Mouse (Mus musculus): Measurements from ENCODE around the gene Smtnl2. TPM values are rescaled to one million over a fixed set of nuclear protein-coding genes. Genes with fewer than 3 reads are reported as not detected.
A peak's percentile ranks its signal among the peaks of the same experiment; 100 is the strongest.

Gene Smtnl2
- polyA plus RNA-seq (2015; fragmentation: Nextera tagmentation; extraction: Ambion mirVana), result 10.3 and 12.2 TPM in 2 replicates

- under 1% methylated on average over 78 of the region's 86 CpGs for WGBS
- peak within 1 kb of the TSS; percentile 13 for H3K27ac ChIP-seq (ENCODE audit: low read length)
- H3K36me3 ChIP-seq (ENCODE audit: control insufficient read depth, insufficient read depth, low read length), result no peaks in the 10 kb centered on the region
- peak within 1 kb of the TSS; percentile 72 for H3K4me2 ChIP-seq (ENCODE audit: low read length)
- H3K4me3 ChIP-seq (ENCODE audit: low read depth, low read length), result peak within 1 kb of the TSS; percentile 62
- H3K9ac ChIP-seq (ENCODE audit: low read depth, low read length), result peak within 1 kb of the TSS; percentile 66
- H3K9me3 ChIP-seq (replicated peaks; ENCODE audit: control insufficient read depth, low read length, poor library complexity, severe bottlenecking), result no peaks in the 10 kb centered on the region
- peaks cover 10% of the 10 kb centered on the region for H3K4me1 ChIP-seq (ENCODE audit: control insufficient read depth, insufficient read depth, low read length)
- ATAC-seq, result peak; percentile 91
- H3K27me3 ChIP-seq (ENCODE audit: control insufficient read depth, insufficient read depth, low read depth, low read length), result peaks cover 5% of the 10 kb centered on the region; the same call in 1 of the 2 replicates
Observed at GRCm38 (mm10) chr11:72411093-72411921, at the start of gene Smtnl2. Gene Smtnl2, minus strand, starts transcription at chr11:72411713.

GRCm38 (mm10) chr11:72458502-72458901 is 47.0 kb upstream of the Smtnl2 start:
- WGBS, result 81% methylated on average over 3 of the region's 3 CpGs
- no peak overlapping the region for H3K27ac ChIP-seq (ENCODE audit: low read length)
- ATAC-seq, result no peak

GRCm38 (mm10) chr11:72457995-72458496 is 46.5 kb upstream of the Smtnl2 start:
- no peak for ATAC-seq
- Histone ChIP-seq H3K9me3 (replicated peaks; ENCODE audit: control insufficient read depth, low read length, poor library complexity, severe bottlenecking) (no peaks in the 10 kb centered on the region), H3K9ac (ENCODE audit: low read depth, low read length) (no peak overlapping the region), H3K27ac (ENCODE audit: low read length) (no peak overlapping the region), H3K4me2 (ENCODE audit: low read length) (no peak overlapping the region), H3K4me3 (ENCODE audit: low read depth, low read length) (no peak overlapping the region), H3K27me3 (ENCODE audit: control insufficient read depth, insufficient read depth, low read depth, low read length) (no peaks in the 10 kb centered on the region), H3K4me1 (ENCODE audit: control insufficient read depth, insufficient read depth, low read length) (0 out of 2 replicates have a peak, but pooled peaks cover 2% of the 10 kb centered on the region), H3K36me3 (ENCODE audit: control insufficient read depth, insufficient read depth, low read length) (peaks cover 14% of the 10 kb centered on the region)
- WGBS, result 76% methylated on average over 12 of the region's 12 CpGs

More at GRCm38 (mm10) chr11:72458502-72458901, 47.0 kb upstream of the Smtnl2 start:
- Histone ChIP-seq H3K9me3 (replicated peaks; ENCODE audit: control insufficient read depth, low read length, poor library complexity, severe bottlenecking) (no peaks in the 10 kb centered on the region), H3K4me3 (ENCODE audit: low read depth, low read length) (no peak overlapping the region), H3K4me1 (ENCODE audit: control insufficient read depth, insufficient read depth, low read length) (0 out of 2 replicates have a peak, but pooled peaks cover 2% of the 10 kb centered on the region), H3K9ac (ENCODE audit: low read depth, low read length) (no peak overlapping the region), H3K4me2 (ENCODE audit: low read length) (no peak overlapping the region), H3K36me3 (ENCODE audit: control insufficient read depth, insufficient read depth, low read length) (peaks cover 13% of the 10 kb centered on the region), H3K27me3 (ENCODE audit: control insufficient read depth, insufficient read depth, low read depth, low read length) (no peaks in the 10 kb centered on the region)

GRCm38 (mm10) chr11:72455694-72456093 is 44.2 kb upstream of the Smtnl2 start:
- no peaks in the 10 kb centered on the region for H3K27me3 ChIP-seq (ENCODE audit: control insufficient read depth, insufficient read depth, low read depth, low read length)
- 0 out of 2 replicates have a peak overlapping the region, but pooled peaks have one; percentile 26 for H3K9ac ChIP-seq (ENCODE audit: low read depth, low read length)
- no peak overlapping the region for H3K27ac ChIP-seq (ENCODE audit: low read length)
- no peak overlapping the region for H3K4me3 ChIP-seq (ENCODE audit: low read depth, low read length)
- ATAC-seq, result peak; percentile 42; the same call in 1 of the 2 replicates
- peaks cover 34% of the 10 kb centered on the region for H3K36me3 ChIP-seq (ENCODE audit: control insufficient read depth, insufficient read depth, low read length)
- no peak overlapping the region for H3K4me2 ChIP-seq (ENCODE audit: low read length)
- H3K9me3 ChIP-seq (replicated peaks; ENCODE audit: control insufficient read depth, low read length, poor library complexity, severe bottlenecking), result no peaks in the 10 kb centered on the region
- WGBS, result 36% methylated on average over 5 of the region's 5 CpGs
- H3K4me1 ChIP-seq (ENCODE audit: control insufficient read depth, insufficient read depth, low read length), result no peaks in the 10 kb centered on the region

DNA sequence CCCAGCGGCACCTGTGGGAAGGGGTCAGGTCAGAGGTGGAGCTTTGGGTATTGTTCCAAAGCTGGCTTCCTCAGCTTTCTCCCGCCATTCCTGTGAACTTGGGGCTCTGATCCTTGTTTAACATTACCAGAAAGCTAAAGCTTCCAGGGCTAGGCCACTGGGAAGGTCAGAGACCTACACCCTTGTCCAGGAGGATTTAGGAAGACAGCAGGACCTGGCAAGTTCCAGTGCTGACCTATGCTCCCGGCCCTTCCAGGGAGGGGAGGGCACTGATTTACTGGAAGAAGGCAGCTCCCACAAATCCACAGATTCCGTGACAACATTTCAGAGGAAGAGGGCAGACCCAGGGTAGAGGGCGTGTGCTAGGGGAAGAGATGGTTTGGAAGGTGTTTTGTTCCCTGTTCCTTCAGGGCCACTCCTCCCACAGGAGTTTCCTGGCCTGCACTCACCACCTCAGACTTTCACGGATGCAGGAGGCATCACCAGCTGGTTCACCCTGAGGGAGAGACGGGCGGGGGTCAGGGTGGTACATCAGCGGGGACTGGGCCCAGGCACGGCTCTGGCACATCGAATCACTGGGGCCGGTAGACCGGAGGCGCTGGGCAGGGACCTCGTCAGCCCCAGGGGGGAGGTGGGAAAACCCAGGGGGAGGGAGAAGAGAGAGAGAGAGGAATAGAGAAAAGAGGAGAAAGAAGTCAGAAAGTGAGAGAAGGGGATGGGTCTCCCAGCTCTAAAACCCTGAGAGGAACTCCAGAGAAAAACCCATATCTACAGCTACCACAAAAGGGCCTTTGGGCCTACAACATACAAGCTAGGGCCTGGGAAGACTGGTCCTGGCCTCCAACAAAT is 41.8 kb upstream of the Smtnl2 start:
- Histone ChIP-seq H3K9me3 (replicated peaks; ENCODE audit: control insufficient read depth, low read length, poor library complexity, severe bottlenecking) (no peaks in the 10 kb centered on the region), H3K4me2 (ENCODE audit: low read length) (no peak overlapping the region), H3K4me1 (ENCODE audit: control insufficient read depth, insufficient read depth, low read length) (no peaks in the 10 kb centered on the region), H3K9ac (ENCODE audit: low read depth, low read length) (no peak overlapping the region), H3K27ac (ENCODE audit: low read length) (no peak overlapping the region), H3K4me3 (ENCODE audit: low read depth, low read length) (no peak overlapping the region), H3K36me3 (ENCODE audit: control insufficient read depth, insufficient read depth, low read length) (peaks cover 47% of the 10 kb centered on the region), H3K27me3 (ENCODE audit: control insufficient read depth, insufficient read depth, low read depth, low read length) (no peaks in the 10 kb centered on the region)
- WGBS, result 58% methylated on average over 15 of the region's 15 CpGs
- ATAC-seq, result no peak

- no peaks in the 10 kb centered on the region for H3K9me3 ChIP-seq (replicated peaks; ENCODE audit: control insufficient read depth, low read length, poor library complexity, severe bottlenecking)
- H3K4me2 ChIP-seq (ENCODE audit: low read length), result no peak overlapping the region
- ATAC-seq, result no peak
- H3K4me3 ChIP-seq (ENCODE audit: low read depth, low read length), result no peak overlapping the region
- 97% methylated on average over 3 of the region's 3 CpGs for WGBS
- no peaks in the 10 kb centered on the region for H3K4me1 ChIP-seq (ENCODE audit: control insufficient read depth, insufficient read depth, low read length)
- peaks cover 55% of the 10 kb centered on the region for H3K36me3 ChIP-seq (ENCODE audit: control insufficient read depth, insufficient read depth, low read length)
- no peak overlapping the region for H3K27ac ChIP-seq (ENCODE audit: low read length)
- H3K9ac ChIP-seq (ENCODE audit: low read depth, low read length), result no peak overlapping the region
- no peaks in the 10 kb centered on the region for H3K27me3 ChIP-seq (ENCODE audit: control insufficient read depth, insufficient read depth, low read depth, low read length)
Observed at GRCm38 (mm10) chr11:72452140-72452665, 40.7 kb upstream of the Smtnl2 start.

DNA sequence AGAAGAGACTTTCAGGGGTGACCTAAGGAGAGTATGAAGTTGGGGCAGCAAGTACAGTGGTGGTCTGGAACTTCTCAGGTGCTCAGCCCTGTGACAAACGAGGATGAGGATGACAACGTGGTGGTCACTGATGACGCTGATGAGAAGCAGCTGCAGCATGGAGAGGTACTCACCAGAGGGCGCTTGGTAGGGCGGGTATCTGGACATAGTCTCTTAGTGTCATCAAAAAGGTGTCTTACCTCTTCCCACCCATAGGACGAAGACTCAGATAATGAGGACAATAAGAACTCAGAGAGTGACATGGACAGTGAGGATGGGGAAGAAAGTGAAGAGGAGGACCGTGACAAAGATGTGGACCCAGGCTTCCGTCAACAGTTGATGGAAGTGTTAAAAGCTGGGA is 36.0 kb upstream of the Smtnl2 start:
- Histone ChIP-seq H3K36me3 (ENCODE audit: control insufficient read depth, insufficient read depth, low read length) (peaks cover 71% of the 10 kb centered on the region), H3K9ac (ENCODE audit: low read depth, low read length) (no peak overlapping the region), H3K4me2 (ENCODE audit: low read length) (no peak overlapping the region), H3K4me1 (ENCODE audit: control insufficient read depth, insufficient read depth, low read length) (peaks cover under 1% of the 10 kb centered on the region), H3K4me3 (ENCODE audit: low read depth, low read length) (no peak overlapping the region), H3K9me3 (replicated peaks; ENCODE audit: control insufficient read depth, low read length, poor library complexity, severe bottlenecking) (no peaks in the 10 kb centered on the region), H3K27me3 (ENCODE audit: control insufficient read depth, insufficient read depth, low read depth, low read length) (no peaks in the 10 kb centered on the region), H3K27ac (ENCODE audit: low read length) (no peak overlapping the region)
- no peak for ATAC-seq
- 88% methylated on average over 8 of the region's 8 CpGs for WGBS

GRCm38 (mm10) chr11:72446311-72447105 is 35.0 kb upstream of the Smtnl2 start:
- Histone ChIP-seq H3K9me3 (replicated peaks; ENCODE audit: control insufficient read depth, low read length, poor library complexity, severe bottlenecking) (no peaks in the 10 kb centered on the region), H3K27ac (ENCODE audit: low read length) (no peak overlapping the region), H3K4me1 (ENCODE audit: control insufficient read depth, insufficient read depth, low read length) (peaks cover 7% of the 10 kb centered on the region), H3K36me3 (ENCODE audit: control insufficient read depth, insufficient read depth, low read length) (peaks cover 63% of the 10 kb centered on the region), H3K4me3 (ENCODE audit: low read depth, low read length) (no peak overlapping the region), H3K9ac (ENCODE audit: low read depth, low read length) (no peak overlapping the region), H3K27me3 (ENCODE audit: control insufficient read depth, insufficient read depth, low read depth, low read length) (no peaks in the 10 kb centered on the region), H3K4me2 (ENCODE audit: low read length) (no peak overlapping the region)
- 90% methylated on average over 6 of the region's 6 CpGs for WGBS
- no peak for ATAC-seq

Measured in midbrain, embryonic 16.5 days (tissue).